ENCODE assay signal across 24 mouse cellular contexts in the genomic region with DNA sequence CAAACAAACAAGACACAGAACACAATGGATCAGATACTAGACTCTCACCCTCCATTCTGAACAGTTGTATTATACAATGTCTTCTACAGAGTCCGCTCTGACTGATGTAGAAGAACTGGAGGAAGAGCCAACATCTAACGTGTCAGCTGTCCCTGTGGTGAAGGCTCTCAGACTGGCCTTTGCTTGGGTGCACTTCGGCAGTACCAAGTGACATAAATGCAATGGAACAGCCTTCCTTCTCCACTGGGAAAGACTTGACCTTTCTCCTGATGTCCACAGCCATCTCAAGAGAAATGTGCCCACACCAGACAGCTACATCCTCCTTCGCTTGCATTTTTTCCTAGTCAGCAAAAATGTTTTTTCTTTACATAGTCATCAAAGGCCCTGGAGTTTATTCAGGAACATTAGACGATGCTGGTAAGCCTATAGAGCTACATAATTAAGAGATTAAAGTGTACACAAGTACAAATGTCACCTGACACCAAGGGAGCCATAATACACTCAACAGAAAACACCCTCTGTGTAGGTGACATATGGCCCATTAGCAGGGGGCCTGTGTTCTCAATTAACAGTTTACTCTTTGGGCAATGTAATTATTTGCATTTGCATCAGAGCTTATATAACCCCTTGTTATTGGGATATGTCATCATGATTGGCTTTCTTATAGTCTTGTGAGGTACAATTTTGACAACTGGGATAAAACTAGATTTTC. TPM values are rescaled to one million over a fixed set of nuclear protein-coding genes. Genes with fewer than 3 reads are reported as not detected.
DNase-seq lines count a peak whose midpoint lies in the region; ATAC-seq and TF ChIP-seq lines count a peak whose summit lies in the region.
"Had no signal": no experiment of that assay in that cellular context is flagged by ENCODE, and none has a peak within 500 bp of the region (broad histone marks: within the 10 kb centered on the region; RNA-seq: fewer than 3 reads in every experiment).

No protein-coding gene starts in this region.

- H3K27me3 ChIP-seq in midbrain, postnatal 0 days (ENCODE audit: insufficient read depth, low read length) = no peaks in the 10 kb centered on the region
- no peaks in the 10 kb centered on the region for H3K27me3 ChIP-seq in midbrain, embryonic 11.5 days (ENCODE audit: control insufficient read depth, insufficient read depth, low read length)
- H3K27me3 ChIP-seq: embryonic facial prominence, embryonic 12.5 days; forebrain, embryonic 13.5 days; liver, embryonic 15.5 days; lung, embryonic 15.5 days had no signal

- H3K36me3 ChIP-seq in midbrain, postnatal 0 days (ENCODE audit: insufficient read depth, low read length) = no peaks in the 10 kb centered on the region
- H3K36me3 ChIP-seq in midbrain, embryonic 11.5 days (ENCODE audit: control insufficient read depth, insufficient read depth, low read length) = no peaks in the 10 kb centered on the region
- H3K36me3 ChIP-seq: embryonic facial prominence, embryonic 12.5 days; limb, embryonic 10.5 days; liver, embryonic 15.5 days; lung, embryonic 15.5 days had no signal

- H3K4me3 ChIP-seq in midbrain, postnatal 0 days (ENCODE audit: low read depth, low read length) = no peak overlapping the region
- H3K4me3 ChIP-seq in midbrain, embryonic 11.5 days (ENCODE audit: low read depth, low read length) = no peak overlapping the region
- H3K4me3 ChIP-seq: embryonic facial prominence, embryonic 12.5 days; forebrain, embryonic 13.5 days; left cerebral cortex, adult 2 months; limb, embryonic 10.5 days; liver, embryonic 15.5 days; lung, embryonic 15.5 days had no signal

- peak; percentile 84 for ATAC-seq in cerebellum, adult (ENCODE audit: insufficient number of reproducible peaks, low FRiP score, low TSS enrichment)
- no peak for ATAC-seq in midbrain, postnatal 0 days (ENCODE audit: low FRiP score)
- ATAC-seq in midbrain, embryonic 11.5 days (ENCODE audit: low FRiP score) = no peak
- ATAC-seq: forebrain, embryonic 13.5 days; inflammation-experienced regulatory T-cells, adult 6 months; midbrain, embryonic 16.5 days had no signal

- DNase-seq in cerebellum, postnatal 4 days (ENCODE audit: low spot score in 2 of 2) = no peak
- DNase-seq in midbrain, postnatal 0 days (ENCODE audit: low spot score) = peak; percentile 31
- no peak for DNase-seq in midbrain, embryonic 11.5 days (ENCODE audit: low spot score, missing footprints)
- peak; percentile 77 for DNase-seq in cerebellum, adult 9-11 months
- DNase-seq in lung, postnatal 36 days = no peak
- no peak for DNase-seq in natural killer cell, adult 2 months (ENCODE audit: low spot score in 2 of 2)
- DNase-seq in adrenal gland, adult 8-10 months = no peak
- DNase-seq: adrenal gland, postnatal 25 days; gastrocnemius, postnatal 10 days; kidney, adult 18-20 months; liver; thymus, adult 18-20 months had no signal

- H3K27ac ChIP-seq in midbrain, postnatal 0 days (ENCODE audit: low read depth, low read length) = no peak overlapping the region
- H3K27ac ChIP-seq in midbrain, embryonic 11.5 days (ENCODE audit: low read depth, low read length) = no peak overlapping the region
- H3K27ac ChIP-seq: embryonic facial prominence, embryonic 12.5 days; forebrain, embryonic 13.5 days; kidney, postnatal 0 days; left cerebral cortex, adult 2 months; limb, embryonic 10.5 days; liver, embryonic 15.5 days; lung, embryonic 15.5 days; macrophage had no signal

- no peak overlapping the region for H3K4me2 ChIP-seq in midbrain, postnatal 0 days (ENCODE audit: low read depth, low read length, poor library complexity, severe bottlenecking)
- no peak overlapping the region for H3K4me2 ChIP-seq in midbrain, embryonic 11.5 days
- H3K4me2 ChIP-seq: embryonic facial prominence, embryonic 12.5 days; forebrain, embryonic 13.5 days; heart, embryonic 11.5 days; liver, embryonic 15.5 days; lung, embryonic 15.5 days had no signal

- H3K9ac ChIP-seq in midbrain, postnatal 0 days (replicated peaks; ENCODE audit: low read length, poor library complexity, severe bottlenecking) = no peak overlapping the region
- H3K9ac ChIP-seq in midbrain, embryonic 11.5 days (ENCODE audit: low read length) = no peak overlapping the region
- H3K9ac ChIP-seq: embryonic facial prominence, embryonic 12.5 days; forebrain, embryonic 13.5 days; liver, embryonic 15.5 days; lung, embryonic 15.5 days had no signal

- no peaks in the 10 kb centered on the region for H3K4me1 ChIP-seq in midbrain, postnatal 0 days (ENCODE audit: insufficient read depth, low read length)
- H3K4me1 ChIP-seq in midbrain, embryonic 11.5 days (ENCODE audit: control insufficient read depth, insufficient read depth, low read length) = no peaks in the 10 kb centered on the region
- H3K4me1 ChIP-seq: embryonic facial prominence, embryonic 12.5 days; limb, embryonic 10.5 days; liver, embryonic 15.5 days; lung, embryonic 15.5 days had no signal

- WGBS in midbrain, postnatal 0 days = 78% methylated on average over 5 of the region's 5 CpGs
- WGBS in midbrain, embryonic 11.5 days = 81% methylated on average over 5 of the region's 5 CpGs

- no peak for TF ChIP-seq CTCF in midbrain, postnatal 0 days (IDR thresholded peaks at IDR 0.05)

- H3K9me3 ChIP-seq in midbrain, postnatal 0 days (ENCODE audit: low read length) = no peaks in the 10 kb centered on the region
- no peaks in the 10 kb centered on the region for H3K9me3 ChIP-seq in midbrain, embryonic 11.5 days (ENCODE audit: control insufficient read depth, low read length)
- H3K9me3 ChIP-seq: embryonic facial prominence, embryonic 12.5 days; forebrain, embryonic 13.5 days; limb, embryonic 10.5 days; liver, embryonic 15.5 days; lung, embryonic 15.5 days had no signal

RNA-seq across cellular contexts. Expression of a gene that starts 50.2 kb away (rescaled TPM):
- total RNA-seq in midbrain, postnatal 0 days (2014; rRNA removed) = 30.4 and 35.8 TPM in 2 replicates
- 18.6 and 19.7 TPM in 2 replicates for polyA plus RNA-seq in midbrain, postnatal 0 days (2015; fragmentation: Nextera tagmentation; extraction: Ambion mirVana)
- polyA plus RNA-seq in midbrain, embryonic 11.5 days (2014; fragmentation: Nextera tagmentation; extraction: Ambion mirVana) = 0.15 and 0.31 TPM in 2 replicates
- 10 to 100 TPM in 3 of 4 experiments, 1 to 10 TPM in 1; 7.8 to 18.1 (median 13.3) TPM for total RNA-seq in adrenal gland, adult 8-10 months (2022)
- polyA plus RNA-seq: heart, embryonic 11.5 days; limb, embryonic 10.5 days; macrophage had no signal

Comparison
In these comparisons a context has a peak if more than half of its experiments do, and no peak if none do; other contexts are left out.
1. DNase-seq: peak in midbrain, postnatal 0 days (single experiment) and cerebellum, adult 9-11 months (single experiment); none in cerebellum, postnatal 4 days (0 of 2), midbrain, embryonic 11.5 days (single experiment), lung, postnatal 36 days (single experiment), natural killer cell, adult 2 months (0 of 2) and adrenal gland, adult 8-10 months (single experiment).